Mouse (Mus musculus) kidney, postnatal 0 days (tissue): ENCODE data around the gene Rangrf. TPM values are rescaled to one million over a fixed set of nuclear protein-coding genes. Genes with fewer than 3 reads are reported as not detected.
A peak's percentile ranks its signal among the peaks of the same experiment; 100 is the strongest.
"Not testable (repeated sequence)": the region's sequence is repeated elsewhere in the genome, so short reads cannot be mapped to it uniquely, and the experiment has no call there.

ENCODE experiments used
- ATAC-seq: fragments of 200-750 bp; cut with Nextera tagmentation; replicated peaks from 2 replicates; pipeline ENCODE4 v1.8.0; 2017; ENCODE audit warnings: low read depth, moderate number of reproducible peaks, moderate TSS enrichment, moderate library complexity; ENCODE audit not compliant: low FRiP score
- DNase-seq: peaks from one replicate; pipeline ENCODE4 v3.0.0-alpha.2; 2016; ENCODE audit warnings: low spot score
- H3K27ac ChIP-seq: fragments of 300-500 bp; sonication (generic); 2 replicates; pipeline ENCODE4 v1.5.1; 2014; ENCODE audit warnings: mild to moderate bottlenecking
- H3K27me3 ChIP-seq: fragments of 300-500 bp; sonication (generic); 2 replicates; pipeline ENCODE4 v1.6.1; 2014; ENCODE audit warnings: low read length, mixed read lengths; ENCODE audit not compliant: insufficient read depth
- H3K36me3 ChIP-seq: fragments of 300-500 bp; sonication (generic); 2 replicates; pipeline ENCODE4 v1.6.1; 2014; ENCODE audit warnings: low read length, mixed read lengths; ENCODE audit not compliant: insufficient read depth
- H3K4me1 ChIP-seq: fragments of 300-500 bp; sonication (generic); replicated peaks from 2 replicates; pipeline ENCODE4 v1.6.1; 2014; ENCODE audit warnings: antibody characterized with exemption, low read length, mixed read lengths; ENCODE audit not compliant: insufficient read depth
- H3K4me2 ChIP-seq: fragments of 300-500 bp; sonication (generic); 2 replicates; pipeline ENCODE4 v1.6.1; 2014; ENCODE audit warnings: mild to moderate bottlenecking, low read length, moderate library complexity, mixed read lengths
- H3K4me3 ChIP-seq: fragments of 300-500 bp; sonication (generic); replicated peaks from 2 replicates; pipeline ENCODE4 v1.5.1; 2014; ENCODE audit warnings: low read depth, low read length
- H3K9ac ChIP-seq: fragments of 300-500 bp; sonication (generic); 2 replicates; pipeline ENCODE4 v1.6.1; 2014; ENCODE audit warnings: low read depth, low read length
- H3K9me3 ChIP-seq: fragments of 300-500 bp; sonication (generic); replicated peaks from 2 replicates; pipeline ENCODE4 v1.6.1; 2016; ENCODE audit warnings: low read length, inconsistent platforms, mixed read lengths
- CTCF ChIP-seq: IDR thresholded peaks from 2 replicates; pipeline ENCODE4 v1.5.1; 2016; ENCODE audit warnings: antibody characterized with exemption, low read depth, mild to moderate bottlenecking, moderate library complexity
- WGBS: fragments of 180-500 bp; shearing (Covaris S2); extraction: QIAGEN DNeasy Blood & Tissue Kit; methylation state at CpG from one replicate; pipeline ENCODE4 v1.1.7; 2014; 5-methylcytosine and 5-hydroxymethylcytosine counted together
- polyA plus RNA-seq: library from polyadenylated mRNA; unstranded; fragments of >200 nt; fragmentation: Nextera tagmentation; extraction: Ambion mirVana; gene quantifications from 2 replicates; pipeline ENCODE4 v1.2.1, GENCODE M21; 2015

The Rangrf gene
- polyA plus RNA-seq = 55.6 and 58.3 TPM in 2 replicates

DNA sequence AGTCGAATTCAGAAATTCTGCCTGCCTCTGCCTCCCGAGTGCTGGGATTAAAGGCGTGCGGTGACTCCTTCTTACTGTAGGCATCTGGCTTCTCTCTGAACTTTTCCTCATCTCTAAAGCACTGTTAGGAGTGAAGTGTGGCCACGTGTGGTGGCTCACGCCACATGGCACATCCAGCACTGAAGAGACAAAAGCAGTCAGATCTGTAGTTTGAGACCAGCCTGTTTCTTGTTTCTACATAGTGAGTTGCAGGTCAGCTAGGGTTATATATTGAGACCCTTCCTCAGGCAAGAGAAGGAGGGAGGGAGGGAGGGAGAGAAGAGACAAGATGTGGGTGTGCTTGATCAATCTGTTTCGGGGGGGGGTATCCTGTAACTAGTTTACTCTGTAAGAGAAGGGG is at the start of gene Rangrf:
Rangrf (minus strand) TSS at position 101 of the 400 bp plus-strand sequence.
- ATAC-seq (no peak), DNase-seq (no peak)
- Histone ChIP-seq H3K36me3 (no peaks in the 10 kb centered on the region), H3K4me3 (peak within 1 kb of the TSS; percentile 39), H3K9ac (peak within 1 kb of the TSS; percentile 35; the same call in 1 of the 2 replicates), H3K27me3 (no peaks in the 10 kb centered on the region), H3K27ac (no peak within 1 kb of the TSS), H3K9me3 (no peaks in the 10 kb centered on the region), H3K4me2 (peak within 1 kb of the TSS; percentile 68), H3K4me1 (no peaks in the 10 kb centered on the region)
- 85% methylated on average over 7 of the region's 7 CpGs for WGBS
- TF ChIP-seq CTCF = no peak

DNA sequence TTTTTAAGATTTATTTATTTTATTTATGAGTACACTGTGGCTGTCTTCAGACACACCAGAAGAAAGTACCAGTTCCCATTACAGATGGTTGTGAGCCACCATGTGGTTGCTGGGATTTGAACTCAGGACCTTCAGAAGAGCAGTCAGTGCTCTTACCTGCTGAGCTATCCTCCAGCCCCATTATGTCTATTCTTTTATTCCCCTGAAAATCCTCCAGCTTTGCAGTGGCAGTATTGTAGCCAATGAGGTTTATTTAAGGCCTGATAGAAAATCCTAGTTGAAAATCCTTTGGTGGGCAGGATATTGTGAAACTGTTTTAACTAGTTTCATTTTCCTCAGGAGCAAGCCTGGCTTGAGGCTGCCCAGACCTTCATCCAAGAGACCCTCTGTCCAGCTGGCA is 45.7 kb upstream of the Rangrf start:
- Histone ChIP-seq H3K9me3 (no peaks in the 10 kb centered on the region), H3K36me3 (peaks cover 40% of the 10 kb centered on the region; the same call in 1 of the 2 replicates), H3K4me1 (peaks cover 6% of the 10 kb centered on the region), H3K27me3 (no peaks in the 10 kb centered on the region), H3K27ac (no peak overlapping the region), H3K4me3 (no peak overlapping the region), H3K4me2 (no peak overlapping the region), H3K9ac (no peak overlapping the region)
- no peak for TF ChIP-seq CTCF
- ATAC-seq = no peak
- no peak for DNase-seq

- H3K27me3 ChIP-seq = no peaks in the 10 kb centered on the region
- 74% methylated on average over 3 of the region's 3 CpGs for WGBS
- peak overlapping the region; percentile 75 for H3K9ac ChIP-seq
- ATAC-seq (no peak), DNase-seq (no peak)
- no peak for TF ChIP-seq CTCF
- H3K4me1 ChIP-seq = peaks cover 6% of the 10 kb centered on the region
- H3K27ac ChIP-seq = peak overlapping the region; percentile 83; the same call in 1 of the 2 replicates
- no peaks in the 10 kb centered on the region for H3K9me3 ChIP-seq
- peaks cover 6% of the 10 kb centered on the region; the same call in 1 of the 2 replicates for H3K36me3 ChIP-seq
- peak overlapping the region; percentile 57 for H3K4me3 ChIP-seq
- peak overlapping the region; percentile 77 for H3K4me2 ChIP-seq
Measured at GRCm38 (mm10) chr11:69016755-69017154, 41.8 kb upstream of the Rangrf start.

- H3K4me1 ChIP-seq = peaks cover 10% of the 10 kb centered on the region
- TF ChIP-seq CTCF = peak; percentile 71
- peak within 1 kb of the TSS; percentile 57 for H3K4me3 ChIP-seq
- peak within 1 kb of the TSS; percentile 83 for H3K27ac ChIP-seq
- peak; percentile 98 for DNase-seq
- H3K36me3 ChIP-seq = no peaks in the 10 kb centered on the region
- ATAC-seq = peak; percentile 94
- H3K27me3 ChIP-seq = no peaks in the 10 kb centered on the region
- H3K9ac ChIP-seq = peak within 1 kb of the TSS; percentile 75
- peak within 1 kb of the TSS; percentile 77 for H3K4me2 ChIP-seq
- 2% methylated on average over 38 of the region's 38 CpGs for WGBS
- no peaks in the 10 kb centered on the region for H3K9me3 ChIP-seq
Measured at GRCm38 (mm10) chr11:69015644-69016441, 40.9 kb upstream of the Rangrf start, which contains the start of gene Ctc1. TSS of gene Ctc1 (plus strand) at chr11:69015911.

GRCm38 (mm10) chr11:69012071-69012601 is 37.2 kb upstream of the Rangrf start:
- H3K4me3 ChIP-seq = peak overlapping the region; percentile 44
- H3K9ac ChIP-seq = peak overlapping the region; percentile 64
- peak; percentile 97 for DNase-seq
- peak overlapping the region; percentile 65 for H3K4me2 ChIP-seq
- ATAC-seq = peak; percentile 60
- 1% methylated on average over 18 of the region's 18 CpGs for whole genome bisulfite sequencing
- H3K4me1 ChIP-seq = peaks cover 14% of the 10 kb centered on the region
- no peaks in the 10 kb centered on the region for H3K27me3 ChIP-seq
- H3K36me3 ChIP-seq = no peaks in the 10 kb centered on the region
- no peaks in the 10 kb centered on the region for H3K9me3 ChIP-seq
- H3K27ac ChIP-seq = peak overlapping the region; percentile 91
- no peak for TF ChIP-seq CTCF

- WGBS = 71% methylated on average over 2 of the region's 2 CpGs
- H3K4me1 ChIP-seq, ATAC-seq, H3K27me3 ChIP-seq, DNase-seq, H3K36me3 ChIP-seq, H3K9me3 ChIP-seq: not testable (repeated sequence)
- peak overlapping the region; percentile 91 for H3K27ac ChIP-seq
- H3K4me3 ChIP-seq = peak overlapping the region; percentile 44
- peak overlapping the region; percentile 64; the same call in 1 of the 2 replicates for H3K9ac ChIP-seq
- peak; percentile 36; the same call in 1 of the 2 replicates for TF ChIP-seq CTCF
- peak overlapping the region; percentile 65 for H3K4me2 ChIP-seq
Measured at GRCm38 (mm10) chr11:69011445-69011844, 36.5 kb upstream of the Rangrf start.
